Mouse (Mus musculus) mesoderm, embryonic 11.5 days (tissue): ENCODE measurements at regions not wholly inside any gene's neighbourhood (a gene's known extent, or its start where the extent isn't known, plus 50 kb on each side); places are given as distances from the start of the nearest gene placed in this dataset.

Source experiments
- DNase-seq: peaks from one replicate; pipeline ENCODE4 v3.0.0-alpha.2; 2012; ENCODE audit warnings: low read depth, low spot score

DNA sequence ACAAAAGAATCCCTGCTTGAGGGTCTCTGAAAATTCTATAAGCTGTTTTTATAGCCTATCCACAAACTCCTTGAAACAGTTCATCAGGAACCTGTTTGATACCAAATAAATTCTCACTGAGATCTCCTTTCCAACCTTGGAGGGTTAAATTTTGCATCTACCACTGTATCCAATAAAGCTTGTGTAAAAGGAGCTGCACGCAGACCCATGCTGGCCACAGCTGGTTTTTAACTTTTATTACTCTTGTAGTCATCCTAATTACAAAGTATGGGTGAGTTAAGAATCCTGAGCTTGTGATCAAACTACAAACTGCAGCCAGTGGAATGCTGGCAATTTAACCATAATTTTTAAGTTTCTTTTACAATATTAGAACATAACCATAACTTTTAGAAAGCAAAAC, 59.0 kb upstream of the Ell2 start:
- no peak for DNase-seq

DNA sequence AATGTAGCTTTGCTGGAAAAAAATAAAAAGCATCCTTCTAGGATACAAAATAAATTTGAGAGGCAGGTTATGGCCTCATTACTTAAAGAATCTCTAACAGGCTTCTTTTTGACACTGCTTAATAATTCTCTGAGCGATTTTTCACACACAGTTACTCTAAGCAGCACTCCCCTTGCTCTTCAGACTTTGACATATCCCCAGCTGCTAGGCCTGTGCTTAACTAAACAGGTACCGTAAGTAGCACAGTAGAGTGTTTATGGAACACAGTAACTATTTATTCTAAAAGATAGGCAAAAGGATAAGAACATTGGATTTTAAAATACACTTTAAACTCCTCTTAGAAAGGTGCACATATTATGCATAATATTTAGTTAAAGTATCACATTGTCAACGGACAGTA, 54.6 kb upstream of the Ell2 start:
- DNase-seq, result no peak

DNA sequence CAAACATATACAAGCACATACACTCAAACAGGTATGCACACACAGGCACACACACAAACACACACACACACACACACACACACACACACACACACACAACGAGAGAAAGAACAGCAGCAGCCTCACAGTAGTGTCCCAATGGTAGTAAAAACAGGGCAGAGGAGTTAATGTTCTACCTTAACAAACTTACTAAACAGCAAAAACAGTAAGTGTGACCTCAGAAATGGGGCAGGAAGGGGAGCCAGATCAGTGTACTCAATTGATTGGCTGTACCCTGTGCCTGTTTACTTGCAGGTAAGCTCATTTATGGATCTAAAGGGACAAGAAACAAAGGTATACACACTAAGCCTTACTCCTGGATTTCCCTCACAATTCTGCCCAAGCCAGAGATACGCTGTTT, 53.6 kb upstream of the Ell2 start:
- DNase-seq, result no peak
